Mouse (Mus musculus) midbrain, postnatal 0 days (tissue): ENCODE data around the gene BC049715. TPM values are rescaled to one million over a fixed set of nuclear protein-coding genes. Genes with fewer than 3 reads are reported as not detected.

Source experiments
- ATAC-seq: fragments of 200-750 bp; cut with Nextera tagmentation; 2 replicates; pipeline ENCODE4 v1.8.0; 2017; ENCODE audit warnings: moderate number of reproducible peaks, mild to moderate bottlenecking, moderate TSS enrichment, moderate library complexity; ENCODE audit not compliant: low FRiP score
- DNase-seq: peaks from one replicate; pipeline ENCODE4 v3.0.0-alpha.2; 2015; ENCODE audit warnings: low spot score
- H3K27ac ChIP-seq: fragments of 300-500 bp; sonication (generic); 2 replicates; pipeline ENCODE4 v1.5.1; 2014; ENCODE audit warnings: low read depth, mild to moderate bottlenecking, low read length, mixed read lengths
- H3K27me3 ChIP-seq: fragments of 300-500 bp; sonication (generic); 2 replicates; pipeline ENCODE4 v1.6.1; 2014; ENCODE audit warnings: low read length, control low read depth, mixed read lengths; ENCODE audit not compliant: insufficient read depth
- H3K36me3 ChIP-seq: fragments of 300-500 bp; sonication (generic); 2 replicates; pipeline ENCODE4 v1.6.1; 2014; ENCODE audit warnings: low read length, control low read depth, mixed read lengths; ENCODE audit not compliant: insufficient read depth
- H3K4me1 ChIP-seq: fragments of 300-500 bp; sonication (generic); 2 replicates; pipeline ENCODE4 v1.6.1; 2014; ENCODE audit warnings: mild to moderate bottlenecking, control low read depth, antibody characterized with exemption, low read length, mixed read lengths; ENCODE audit not compliant: insufficient read depth
- H3K4me2 ChIP-seq: fragments of 300-500 bp; sonication (generic); 2 replicates; pipeline ENCODE4 v1.6.1; 2014; ENCODE audit warnings: low read depth, mild to moderate bottlenecking, low read length, mixed read lengths; ENCODE audit not compliant: poor library complexity, severe bottlenecking
- H3K4me3 ChIP-seq: fragments of 300-500 bp; sonication (generic); 2 replicates; pipeline ENCODE4 v1.5.1; 2014; ENCODE audit warnings: low read depth, mild to moderate bottlenecking, low read length, moderate library complexity
- H3K9ac ChIP-seq: fragments of 300-500 bp; sonication (generic); replicated peaks from 2 replicates; pipeline ENCODE4 v1.6.1; 2014; ENCODE audit warnings: mild to moderate bottlenecking, low read length, moderate library complexity, mixed read lengths; ENCODE audit not compliant: poor library complexity, severe bottlenecking
- H3K9me3 ChIP-seq: fragments of 300-500 bp; sonication (generic); 2 replicates; pipeline ENCODE4 v1.6.1; 2016; ENCODE audit warnings: low read length, control low read depth
- CTCF ChIP-seq: IDR thresholded peaks from 2 replicates; pipeline ENCODE4 v1.5.1; 2016; ENCODE audit warnings: antibody characterized with exemption, mild to moderate bottlenecking
- WGBS: fragments of 180-500 bp; shearing (Covaris S2); extraction: QIAGEN DNeasy Blood & Tissue Kit; methylation state at CpG from one replicate; pipeline ENCODE4 v1.1.7; 2014; 5-methylcytosine and 5-hydroxymethylcytosine counted together
- polyA plus RNA-seq: library from polyadenylated mRNA; unstranded; fragments of >200 nt; fragmentation: Nextera tagmentation; extraction: Ambion mirVana; gene quantifications from 2 replicates; pipeline ENCODE4 v1.2.1, GENCODE M21; 2015
- total RNA-seq: library from RNA; depleted of rRNA; stranded (reverse); fragments of >200 nt; gene quantifications from 2 replicates; pipeline ENCODE4 v1.2.3, GENCODE M21; 2014

Gene BC049715
- total and polyA plus RNA-seq, 2 experiments from 2014 or later: 0.33 to 2.3 TPM

GRCm38 (mm10) chr6:136854361-136854781 lies 26.9 kb downstream of the BC049715 start:
- DNase-seq: no peak
- Histone ChIP-seq H3K9me3 (no peaks in the 10 kb centered on the region), H3K4me2 (no peak overlapping the region), H3K27me3 (no peaks in the 10 kb centered on the region), H3K4me1 (no peaks in the 10 kb centered on the region; the same call in 1 of the 2 replicates), H3K27ac (no peak overlapping the region), H3K4me3 (no peak overlapping the region), H3K36me3 (no peaks in the 10 kb centered on the region), H3K9ac (no peak overlapping the region)
- 93% methylated on average over 11 of the region's 11 CpGs for WGBS
- no peak for ATAC-seq
- TF ChIP-seq CTCF: no peak

GRCm38 (mm10) chr6:136855183-136855582 lies 27.8 kb downstream of the BC049715 start:
- no peaks in the 10 kb centered on the region; the same call in 1 of the 2 replicates for H3K4me1 ChIP-seq
- no peaks in the 10 kb centered on the region for H3K36me3 ChIP-seq
- no peak for ATAC-seq
- no peak overlapping the region for H3K9ac ChIP-seq
- H3K4me3 ChIP-seq: no peak overlapping the region
- H3K27me3 ChIP-seq: no peaks in the 10 kb centered on the region
- H3K4me2 ChIP-seq: no peak overlapping the region
- no peaks in the 10 kb centered on the region for H3K9me3 ChIP-seq
- 100% methylated on average over 2 of the region's 2 CpGs for WGBS
- DNase-seq: no peak
- TF ChIP-seq CTCF: no peak
- H3K27ac ChIP-seq: no peak overlapping the region

GRCm38 (mm10) chr6:136856071-136856636 lies 28.7 kb downstream of the BC049715 start:
- H3K27ac ChIP-seq: no peak overlapping the region
- ATAC-seq: no peak
- 78% methylated on average over 14 of the region's 14 CpGs for WGBS

GRCm38 (mm10) chr6:136857186-136857872 lies 29.9 kb downstream of the BC049715 start, which contains the start of gene Art4:
Gene Art4 (minus strand): TSS chr6:136857733.
- Histone ChIP-seq H3K4me1 (no peaks in the 10 kb centered on the region; the same call in 1 of the 2 replicates), H3K9ac (no peak within 1 kb of the TSS; the same call in 1 of the 2 replicates), H3K27ac (no peak within 1 kb of the TSS), H3K27me3 (no peaks in the 10 kb centered on the region), H3K9me3 (no peaks in the 10 kb centered on the region), H3K36me3 (no peaks in the 10 kb centered on the region), H3K4me3 (no peak within 1 kb of the TSS), H3K4me2 (no peak within 1 kb of the TSS; the same call in 1 of the 2 replicates)
- ATAC-seq (no peak), DNase-seq (no peak)
- no peak for TF ChIP-seq CTCF
- 70% methylated on average over 18 of the region's 18 CpGs for WGBS

More at GRCm38 (mm10) chr6:136856071-136856636, 28.7 kb downstream of the BC049715 start:
- Histone ChIP-seq H3K9me3 (no peaks in the 10 kb centered on the region), H3K27me3 (no peaks in the 10 kb centered on the region), H3K9ac (no peak overlapping the region), H3K4me3 (no peak overlapping the region), H3K4me1 (no peaks in the 10 kb centered on the region; the same call in 1 of the 2 replicates), H3K36me3 (no peaks in the 10 kb centered on the region), H3K4me2 (no peak overlapping the region)
- TF ChIP-seq CTCF: no peak
- no peak for DNase-seq

- no peaks in the 10 kb centered on the region for H3K27me3 ChIP-seq
- no peak overlapping the region for H3K27ac ChIP-seq
- no peak overlapping the region for H3K4me3 ChIP-seq
- no peaks in the 10 kb centered on the region for H3K9me3 ChIP-seq
- H3K4me1 ChIP-seq: no peaks in the 10 kb centered on the region
- WGBS: 60% methylated on average over 11 of the region's 11 CpGs
- no peak for TF ChIP-seq CTCF
- DNase-seq: no peak
- no peak for ATAC-seq
- no peaks in the 10 kb centered on the region for H3K36me3 ChIP-seq
- H3K4me2 ChIP-seq: no peak overlapping the region
- no peak overlapping the region for H3K9ac ChIP-seq
Measured at GRCm38 (mm10) chr6:136857873-136858260, 30.4 kb downstream of the BC049715 start.

GRCm38 (mm10) chr6:136858420-136858819 lies 31.0 kb downstream of the BC049715 start:
- 80% methylated on average over 8 of the region's 8 CpGs for WGBS

More at GRCm38 (mm10) chr6:136858420-136858819, 31.0 kb downstream of the BC049715 start:
- Histone ChIP-seq H3K4me2 (no peak overlapping the region), H3K9ac (no peak overlapping the region), H3K4me3 (no peak overlapping the region), H3K27ac (no peak overlapping the region), H3K27me3 (no peaks in the 10 kb centered on the region), H3K36me3 (no peaks in the 10 kb centered on the region), H3K4me1 (no peaks in the 10 kb centered on the region), H3K9me3 (no peaks in the 10 kb centered on the region)
- DNase-seq (no peak), ATAC-seq (no peak)
- no peak for TF ChIP-seq CTCF
